Mouse (Mus musculus): ENCODE measurements around the gene Gnai3. TPM values are rescaled to one million over a fixed set of nuclear protein-coding genes. Genes with fewer than 3 reads are reported as not detected.

The Gnai3 gene
- polyA plus RNA-seq, 1 experiment from 2014 or later = 108 TPM

- H3K27ac ChIP-seq (ENCODE audit: low read depth, low read length) = no peak overlapping the region
- 85% methylated on average over 3 of the region's 3 CpGs for WGBS
- no peak overlapping the region for H3K9ac ChIP-seq (replicated peaks; ENCODE audit: low read depth, low read length)
- H3K4me3 ChIP-seq (ENCODE audit: low read depth, low read length) = no peak overlapping the region
- no peak overlapping the region for H3K4me2 ChIP-seq (ENCODE audit: low read depth, low read length)
- H3K27me3 ChIP-seq (ENCODE audit: control insufficient read depth, insufficient read depth, low read length) = no peaks in the 10 kb centered on the region
- no peaks in the 10 kb centered on the region for H3K9me3 ChIP-seq (ENCODE audit: control insufficient read depth, low read length)
- no peak for ATAC-seq (ENCODE audit: low read depth)
- H3K4me1 ChIP-seq (ENCODE audit: control insufficient read depth, insufficient read depth, low read length) = peaks cover 3% of the 10 kb centered on the region; the same call in 1 of the 2 replicates
- peaks cover 10% of the 10 kb centered on the region; the same call in 1 of the 2 replicates for H3K36me3 ChIP-seq (ENCODE audit: control insufficient read depth, insufficient read depth, low read length)
Measured at GRCm38 (mm10) chr3:108105281-108105680, 40.7 kb downstream of the Gnai3 start.

- Histone ChIP-seq H3K27ac (ENCODE audit: low read depth, low read length) (no peak overlapping the region), H3K9me3 (ENCODE audit: control insufficient read depth, low read length) (no peaks in the 10 kb centered on the region), H3K9ac (replicated peaks; ENCODE audit: low read depth, low read length) (no peak overlapping the region), H3K4me2 (ENCODE audit: low read depth, low read length) (no peak overlapping the region), H3K27me3 (ENCODE audit: control insufficient read depth, insufficient read depth, low read length) (no peaks in the 10 kb centered on the region), H3K36me3 (ENCODE audit: control insufficient read depth, insufficient read depth, low read length) (no peaks in the 10 kb centered on the region; the same call in 1 of the 2 replicates), H3K4me3 (ENCODE audit: low read depth, low read length) (no peak overlapping the region), H3K4me1 (ENCODE audit: control insufficient read depth, insufficient read depth, low read length) (peaks cover 3% of the 10 kb centered on the region; the same call in 1 of the 2 replicates)
- 68% methylated on average over 6 of the region's 6 CpGs for WGBS
- ATAC-seq (ENCODE audit: low read depth) = no peak
Measured at GRCm38 (mm10) chr3:108102075-108102474, 43.9 kb downstream of the Gnai3 start.

GRCm38 (mm10) chr3:108101594-108101993, 44.4 kb downstream of the Gnai3 start:
- Histone ChIP-seq H3K4me1 (ENCODE audit: control insufficient read depth, insufficient read depth, low read length) (peaks cover 3% of the 10 kb centered on the region; the same call in 1 of the 2 replicates), H3K9ac (replicated peaks; ENCODE audit: low read depth, low read length) (no peak overlapping the region), H3K27me3 (ENCODE audit: control insufficient read depth, insufficient read depth, low read length) (no peaks in the 10 kb centered on the region), H3K4me3 (ENCODE audit: low read depth, low read length) (no peak overlapping the region), H3K36me3 (ENCODE audit: control insufficient read depth, insufficient read depth, low read length) (no peaks in the 10 kb centered on the region; the same call in 1 of the 2 replicates), H3K27ac (ENCODE audit: low read depth, low read length) (no peak overlapping the region), H3K9me3 (ENCODE audit: control insufficient read depth, low read length) (no peaks in the 10 kb centered on the region), H3K4me2 (ENCODE audit: low read depth, low read length) (no peak overlapping the region)
- WGBS = 16% methylated on average over 3 of the region's 3 CpGs
- ATAC-seq (ENCODE audit: low read depth) = no peak

GRCm38 (mm10) chr3:108098316-108098715, 47.6 kb downstream of the Gnai3 start:
- peaks cover 3% of the 10 kb centered on the region; the same call in 1 of the 2 replicates for H3K4me1 ChIP-seq (ENCODE audit: control insufficient read depth, insufficient read depth, low read length)
- no peak for ATAC-seq (ENCODE audit: low read depth)
- H3K4me2 ChIP-seq (ENCODE audit: low read depth, low read length) = no peak overlapping the region
- WGBS = 83% methylated on average over 6 of the region's 6 CpGs
- H3K27me3 ChIP-seq (ENCODE audit: control insufficient read depth, insufficient read depth, low read length) = no peaks in the 10 kb centered on the region
- no peaks in the 10 kb centered on the region for H3K9me3 ChIP-seq (ENCODE audit: control insufficient read depth, low read length)
- H3K9ac ChIP-seq (replicated peaks; ENCODE audit: low read depth, low read length) = no peak overlapping the region
- no peaks in the 10 kb centered on the region for H3K36me3 ChIP-seq (ENCODE audit: control insufficient read depth, insufficient read depth, low read length)
- no peak overlapping the region for H3K4me3 ChIP-seq (ENCODE audit: low read depth, low read length)
- no peak overlapping the region for H3K27ac ChIP-seq (ENCODE audit: low read depth, low read length)

- Histone ChIP-seq H3K9ac (replicated peaks; ENCODE audit: low read depth, low read length) (no peak overlapping the region), H3K4me1 (ENCODE audit: control insufficient read depth, insufficient read depth, low read length) (peaks cover 3% of the 10 kb centered on the region; the same call in 1 of the 2 replicates), H3K4me2 (ENCODE audit: low read depth, low read length) (no peak overlapping the region), H3K27me3 (ENCODE audit: control insufficient read depth, insufficient read depth, low read length) (no peaks in the 10 kb centered on the region), H3K36me3 (ENCODE audit: control insufficient read depth, insufficient read depth, low read length) (no peaks in the 10 kb centered on the region), H3K4me3 (ENCODE audit: low read depth, low read length) (no peak overlapping the region), H3K9me3 (ENCODE audit: control insufficient read depth, low read length) (no peaks in the 10 kb centered on the region), H3K27ac (ENCODE audit: low read depth, low read length) (no peak overlapping the region)
- WGBS = 94% methylated on average over 8 of the region's 8 CpGs
- ATAC-seq (ENCODE audit: low read depth) = no peak
Measured at GRCm38 (mm10) chr3:108097656-108098055, 48.3 kb downstream of the Gnai3 start.

- H3K27me3 ChIP-seq (ENCODE audit: control insufficient read depth, insufficient read depth, low read length) = no peaks in the 10 kb centered on the region
- H3K9ac ChIP-seq (replicated peaks; ENCODE audit: low read depth, low read length) = no peak overlapping the region
- no peak overlapping the region for H3K27ac ChIP-seq (ENCODE audit: low read depth, low read length)
- H3K36me3 ChIP-seq (ENCODE audit: control insufficient read depth, insufficient read depth, low read length) = no peaks in the 10 kb centered on the region
- H3K4me2 ChIP-seq (ENCODE audit: low read depth, low read length) = no peak overlapping the region
- ATAC-seq (ENCODE audit: low read depth) = no peak
- H3K9me3 ChIP-seq (ENCODE audit: control insufficient read depth, low read length) = no peaks in the 10 kb centered on the region
- 90% methylated on average over 10 of the region's 10 CpGs for WGBS
- H3K4me1 ChIP-seq (ENCODE audit: control insufficient read depth, insufficient read depth, low read length) = peaks cover 3% of the 10 kb centered on the region; the same call in 1 of the 2 replicates
- no peak overlapping the region for H3K4me3 ChIP-seq (ENCODE audit: low read depth, low read length)
Measured at GRCm38 (mm10) chr3:108096726-108097125, 49.2 kb downstream of the Gnai3 start.

GRCm38 (mm10) chr3:108096226-108096625, 49.7 kb downstream of the Gnai3 start:
- H3K36me3 ChIP-seq (ENCODE audit: control insufficient read depth, insufficient read depth, low read length) = no peaks in the 10 kb centered on the region
- no peak overlapping the region for H3K27ac ChIP-seq (ENCODE audit: low read depth, low read length)
- H3K9ac ChIP-seq (replicated peaks; ENCODE audit: low read depth, low read length) = no peak overlapping the region
- no peaks in the 10 kb centered on the region for H3K9me3 ChIP-seq (ENCODE audit: control insufficient read depth, low read length)
- ATAC-seq (ENCODE audit: low read depth) = no peak
- H3K4me1 ChIP-seq (ENCODE audit: control insufficient read depth, insufficient read depth, low read length) = peaks cover 3% of the 10 kb centered on the region; the same call in 1 of the 2 replicates
- no peak overlapping the region for H3K4me3 ChIP-seq (ENCODE audit: low read depth, low read length)
- no peaks in the 10 kb centered on the region for H3K27me3 ChIP-seq (ENCODE audit: control insufficient read depth, insufficient read depth, low read length)
- 83% methylated on average over 8 of the region's 8 CpGs for WGBS
- no peak overlapping the region for H3K4me2 ChIP-seq (ENCODE audit: low read depth, low read length)

GRCm38 (mm10) chr3:108094976-108095760, 50.8 kb downstream of the Gnai3 start:
- Histone ChIP-seq H3K36me3 (ENCODE audit: control insufficient read depth, insufficient read depth, low read length) (no peaks in the 10 kb centered on the region), H3K9me3 (ENCODE audit: control insufficient read depth, low read length) (no peaks in the 10 kb centered on the region), H3K27me3 (ENCODE audit: control insufficient read depth, insufficient read depth, low read length) (no peaks in the 10 kb centered on the region), H3K4me3 (ENCODE audit: low read depth, low read length) (no peak overlapping the region), H3K27ac (ENCODE audit: low read depth, low read length) (no peak overlapping the region), H3K4me2 (ENCODE audit: low read depth, low read length) (no peak overlapping the region), H3K9ac (replicated peaks; ENCODE audit: low read depth, low read length) (no peak overlapping the region), H3K4me1 (ENCODE audit: control insufficient read depth, insufficient read depth, low read length) (no peaks in the 10 kb centered on the region)
- no peak for ATAC-seq (ENCODE audit: low read depth)
- WGBS = 95% methylated on average over 12 of the region's 12 CpGs

GRCm38 (mm10) chr3:108094146-108094545, 51.8 kb downstream of the Gnai3 start:
- Histone ChIP-seq H3K4me2 (ENCODE audit: low read depth, low read length) (no peak overlapping the region), H3K27ac (ENCODE audit: low read depth, low read length) (no peak overlapping the region), H3K36me3 (ENCODE audit: control insufficient read depth, insufficient read depth, low read length) (no peaks in the 10 kb centered on the region), H3K9me3 (ENCODE audit: control insufficient read depth, low read length) (no peaks in the 10 kb centered on the region), H3K9ac (replicated peaks; ENCODE audit: low read depth, low read length) (no peak overlapping the region), H3K4me3 (ENCODE audit: low read depth, low read length) (no peak overlapping the region), H3K27me3 (ENCODE audit: control insufficient read depth, insufficient read depth, low read length) (no peaks in the 10 kb centered on the region), H3K4me1 (ENCODE audit: control insufficient read depth, insufficient read depth, low read length) (no peaks in the 10 kb centered on the region)
- WGBS = 100% methylated on average over 1 of the region's 1 CpGs
- no peak for ATAC-seq (ENCODE audit: low read depth)

Data from neural tube, embryonic 14.5 days (tissue).